Mouse (Mus musculus): ENCODE measurements at regions not wholly inside any gene's neighbourhood (a gene's known extent, or its start where the extent isn't known, plus 50 kb on each side); places are given as distances from the start of the nearest gene placed in this dataset.
A peak's percentile ranks its signal among the peaks of the same experiment; 100 is the strongest.

GRCm38 (mm10) chr9:14173631-14174323 is 101.1 kb upstream of the Sesn3 start:
- peak; percentile 37 to 47 for DNase-seq (ENCODE audit: low spot score in 2 of 2)

GRCm38 (mm10) chr9:14174324-14175040 is 100.4 kb upstream of the Sesn3 start:
- DNase-seq (ENCODE audit: low spot score in 2 of 2) = no peak

GRCm38 (mm10) chr9:14175041-14175881 is 99.6 kb upstream of the Sesn3 start:
- DNase-seq (ENCODE audit: low spot score in 2 of 2) = no peak

- DNase-seq (ENCODE audit: low spot score in 2 of 2) = no peak
Observed at GRCm38 (mm10) chr9:14179777-14180176, 95.1 kb upstream of the Sesn3 start.

- DNase-seq (ENCODE audit: low spot score in 2 of 2) = no peak
Observed at GRCm38 (mm10) chr9:14184261-14184660, 90.6 kb upstream of the Sesn3 start.

- no peak for DNase-seq (ENCODE audit: low spot score in 2 of 2)
Observed at GRCm38 (mm10) chr9:14185681-14186080, 89.2 kb upstream of the Sesn3 start.

- DNase-seq (ENCODE audit: low spot score in 2 of 2) = no peak
Observed at GRCm38 (mm10) chr9:14187753-14188152, 87.1 kb upstream of the Sesn3 start.

GRCm38 (mm10) chr9:14188504-14188903 is 86.4 kb upstream of the Sesn3 start:
- DNase-seq (ENCODE audit: low spot score in 2 of 2) = no peak

GRCm38 (mm10) chr9:14190660-14191059 is 84.2 kb upstream of the Sesn3 start:
- no peak for DNase-seq (ENCODE audit: low spot score in 2 of 2)

GRCm38 (mm10) chr9:14194748-14195147 is 80.1 kb upstream of the Sesn3 start:
- DNase-seq (ENCODE audit: low spot score in 2 of 2) = no peak

- DNase-seq (ENCODE audit: low spot score in 2 of 2) = no peak
Observed at GRCm38 (mm10) chr9:14199116-14199515, 75.8 kb upstream of the Sesn3 start.

- no peak for DNase-seq (ENCODE audit: low spot score in 2 of 2)
Observed at GRCm38 (mm10) chr9:14199983-14200700, 74.7 kb upstream of the Sesn3 start.

GRCm38 (mm10) chr9:14200852-14201251 is 74.0 kb upstream of the Sesn3 start:
- no peak for DNase-seq (ENCODE audit: low spot score in 2 of 2)

- DNase-seq (ENCODE audit: low spot score in 2 of 2) = no peak
Observed at GRCm38 (mm10) chr9:14202551-14203306, 72.1 kb upstream of the Sesn3 start.

GRCm38 (mm10) chr9:14203307-14203695 is 71.6 kb upstream of the Sesn3 start:
- DNase-seq (ENCODE audit: low spot score in 2 of 2) = no peak

- DNase-seq (ENCODE audit: low spot score in 2 of 2) = no peak
Observed at GRCm38 (mm10) chr9:14203768-14204416, 71.0 kb upstream of the Sesn3 start.

- DNase-seq (ENCODE audit: low spot score in 2 of 2) = no peak
Observed at GRCm38 (mm10) chr9:14204817-14205216, 70.0 kb upstream of the Sesn3 start.

- DNase-seq (ENCODE audit: low spot score in 2 of 2) = no peak
Observed at GRCm38 (mm10) chr9:14206838-14207560, 67.9 kb upstream of the Sesn3 start.

GRCm38 (mm10) chr9:14207561-14207936 is 67.3 kb upstream of the Sesn3 start:
- DNase-seq (ENCODE audit: low spot score in 2 of 2) = no peak

- no peak for DNase-seq (ENCODE audit: low spot score in 2 of 2)
Observed at GRCm38 (mm10) chr9:14213283-14213682, 61.6 kb upstream of the Sesn3 start.
